Mouse (Mus musculus): Measurements from ENCODE around the gene B3gnt9. TPM values are rescaled to one million over a fixed set of nuclear protein-coding genes. Genes with fewer than 3 reads are reported as not detected.

Gene B3gnt9
- total and polyA plus RNA-seq, 3 experiments, result 2.7 to 4.7 TPM; not detected in 1

GRCm38 (mm10) chr8:105303396-105303795, 48.4 kb upstream of the B3gnt9 start:
- Histone ChIP-seq H3K27me3 (ENCODE audit: control insufficient read depth in 1 of 2, insufficient read depth in 2 of 2, low read length in 2 of 2) (no peaks in the 10 kb centered on the region), H3K4me1 (ENCODE audit: control insufficient read depth in 1 of 2, insufficient read depth in 2 of 2, low read length in 2 of 2) (peaks cover 9 to 39% of the 10 kb centered on the region in 2 experiments), H3K27ac (ENCODE audit: control insufficient read depth, low read depth, low read length) (no peak overlapping the region), H3K4me3 (ENCODE audit: control insufficient read depth in 1 of 2, insufficient read depth in 1 of 2, low read depth in 2 of 2, low read length in 2 of 2) (no peak overlapping the region), H3K79me2 (ENCODE audit: control insufficient read depth, insufficient read depth, low read length, poor library complexity) (peaks cover 24% of the 10 kb centered on the region), H3K36me3 (ENCODE audit: control insufficient read depth in 1 of 2, insufficient read depth in 2 of 2, low read length in 2 of 2) (peaks cover 18 to 47% of the 10 kb centered on the region in 2 experiments), H3K9ac (ENCODE audit: control insufficient read depth, low read depth, low read length, poor library complexity, severe bottlenecking) (no peak overlapping the region), H3K9me3 (replicated peaks; ENCODE audit: insufficient read depth, low read length) (no peaks in the 10 kb centered on the region)
- no peak for DNase-seq (ENCODE audit: low read depth, low spot score)
- no peak for TF ChIP-seq ZMIZ1 (IDR thresholded peaks at IDR 0.05; ENCODE audit: low read depth, low read length)
- no peak for TF ChIP-seq MAZ (IDR thresholded peaks at IDR 0.05; ENCODE audit: low read depth, low read length)
- TF ChIP-seq MYB (IDR thresholded peaks at IDR 0.05; ENCODE audit: low read depth, low read length), result no peak
- TF ChIP-seq NELFE (IDR thresholded peaks at IDR 0.05; ENCODE audit: low read depth, low read length), result no peak
- TF ChIP-seq E2F4 (IDR thresholded peaks at IDR 0.05; ENCODE audit: borderline replicate concordance, low read depth, low read length), result no peak
- TF ChIP-seq POLR2AphosphoS2 (IDR thresholded peaks at IDR 0.05; ENCODE audit: low read length), result no peak
- TF ChIP-seq TAL1 (IDR thresholded peaks at IDR 0.05; ENCODE audit: low read length), result no peak
- TF ChIP-seq RAD21 (IDR thresholded peaks at IDR 0.05; ENCODE audit: low read depth, low read length), result no peak
- TF ChIP-seq CHD2 (IDR thresholded peaks at IDR 0.05; ENCODE audit: low read length), result no peak
- TF ChIP-seq BHLHE40 (IDR thresholded peaks at IDR 0.05; ENCODE audit: borderline replicate concordance, low read depth, low read length), result no peak
- TF ChIP-seq TCF12 (IDR thresholded peaks at IDR 0.05; ENCODE audit: low read depth, low read length), result no peak
- no peak for TF ChIP-seq SMC3 (IDR thresholded peaks at IDR 0.05; ENCODE audit: low read depth, low read length)
- no peak for TF ChIP-seq SIN3A (IDR thresholded peaks at IDR 0.05; ENCODE audit: low read length)
- no peak for TF ChIP-seq ELF1 (IDR thresholded peaks at IDR 0.05; ENCODE audit: low read depth, low read length)
- no peak for TF ChIP-seq CHD1 (IDR thresholded peaks at IDR 0.05; ENCODE audit: low read depth, low read length)
- TF ChIP-seq POLR2AphosphoS5 (IDR thresholded peaks at IDR 0.05; ENCODE audit: borderline replicate concordance, low read depth, low read length), result no peak
- TF ChIP-seq UBTF (IDR thresholded peaks at IDR 0.05; ENCODE audit: borderline replicate concordance, insufficient read depth, low read depth, low read length), result no peak
- no peak for TF ChIP-seq MAX (IDR thresholded peaks at IDR 0.05; ENCODE audit: low read length)

GRCm38 (mm10) chr8:105299962-105300361, 45.0 kb upstream of the B3gnt9 start:
- H3K27me3 ChIP-seq (ENCODE audit: control insufficient read depth in 1 of 2, insufficient read depth in 2 of 2, low read length in 2 of 2), result no peaks in the 10 kb centered on the region
- peaks cover 18 to 48% of the 10 kb centered on the region in 2 experiments for H3K36me3 ChIP-seq (ENCODE audit: control insufficient read depth in 1 of 2, insufficient read depth in 2 of 2, low read length in 2 of 2)
- H3K4me3 ChIP-seq (ENCODE audit: control insufficient read depth in 1 of 2, insufficient read depth in 1 of 2, low read depth in 2 of 2, low read length in 2 of 2), result peak overlapping the region; percentile 0 to 12; a peak in 1 of 4 replicates
- H3K9ac ChIP-seq (ENCODE audit: control insufficient read depth, low read depth, low read length, poor library complexity, severe bottlenecking), result peak overlapping the region; percentile 16
- peak overlapping the region; percentile 51 for H3K27ac ChIP-seq (ENCODE audit: control insufficient read depth, low read depth, low read length)
- peaks cover 34% of the 10 kb centered on the region for H3K79me2 ChIP-seq (ENCODE audit: control insufficient read depth, insufficient read depth, low read length, poor library complexity)
- DNase-seq (ENCODE audit: low read depth, low spot score), result peak; percentile 56
- H3K9me3 ChIP-seq (replicated peaks; ENCODE audit: insufficient read depth, low read length), result no peaks in the 10 kb centered on the region
- H3K4me1 ChIP-seq (ENCODE audit: control insufficient read depth in 1 of 2, insufficient read depth in 2 of 2, low read length in 2 of 2), result peaks cover 11 to 46% of the 10 kb centered on the region in 2 experiments
- peak; percentile 42 for TF ChIP-seq TAL1 (IDR thresholded peaks at IDR 0.05; ENCODE audit: low read length)
- peak; percentile 66 for TF ChIP-seq GATA1 (IDR thresholded peaks at IDR 0.05; ENCODE audit: low read depth, low read length)
- TF ChIP-seq SIN3A (IDR thresholded peaks at IDR 0.05; ENCODE audit: low read length), result no peak; the same call in 1 of the 2 replicates
- no peak for TF ChIP-seq JUND (IDR thresholded peaks at IDR 0.05; ENCODE audit: low read depth, low read length)
- no peak for TF ChIP-seq HCFC1 (IDR thresholded peaks at IDR 0.05; ENCODE audit: low read depth, low read length)
- 0 out of 2 replicates have a peak, but pooled peaks have one; percentile 8 for TF ChIP-seq CHD1 (IDR thresholded peaks at IDR 0.05; ENCODE audit: low read depth, low read length)
- no peak for TF ChIP-seq POLR2AphosphoS5 (IDR thresholded peaks at IDR 0.05; ENCODE audit: borderline replicate concordance, low read depth, low read length)
- TF ChIP-seq ZC3H11A (IDR thresholded peaks at IDR 0.05; ENCODE audit: low read depth, low read length), result no peak
- no peak for TF ChIP-seq MYC (IDR thresholded peaks at IDR 0.05; ENCODE audit: low read depth, low read length)
- no peak for TF ChIP-seq KAT2A (conservative IDR thresholded peaks at IDR 0.05; ENCODE audit: low read depth, low read length)
- no peak for TF ChIP-seq UBTF (IDR thresholded peaks at IDR 0.05; ENCODE audit: borderline replicate concordance, insufficient read depth, low read depth, low read length)
- no peak for TF ChIP-seq ELF1 (IDR thresholded peaks at IDR 0.05; ENCODE audit: low read depth, low read length)
- no peak for TF ChIP-seq TBP (IDR thresholded peaks at IDR 0.05; ENCODE audit: low read depth, low read length)
- peak; percentile 55 to 77 for TF ChIP-seq EP300 (IDR thresholded peaks at IDR 0.05; ENCODE audit: low read depth in 1 of 2, low read length in 2 of 2)
- TF ChIP-seq TCF12 (IDR thresholded peaks at IDR 0.05; ENCODE audit: low read depth, low read length), result peak; percentile 74; the same call in 1 of the 2 replicates
- TF ChIP-seq ETS1 (IDR thresholded peaks at IDR 0.05; ENCODE audit: low read depth, low read length), result peak; percentile 15; the same call in 1 of the 2 replicates
- TF ChIP-seq E2F4 (IDR thresholded peaks at IDR 0.05; ENCODE audit: borderline replicate concordance, low read depth, low read length), result no peak
- no peak for TF ChIP-seq CTCF (IDR thresholded peaks at IDR 0.05 in 2 of 3, conservative IDR thresholded peaks at IDR 0.05 in 1 of 3; ENCODE audit: control insufficient read depth in 1 of 3, insufficient read depth in 1 of 3, low read depth in 2 of 3, low read length in 3 of 3, poor library complexity in 1 of 3, severe bottlenecking in 1 of 3)
- no peak for TF ChIP-seq RAD21 (IDR thresholded peaks at IDR 0.05; ENCODE audit: low read depth, low read length)
- no peak for TF ChIP-seq NRF1 (IDR thresholded peaks at IDR 0.05; ENCODE audit: insufficient read depth, low read depth, low read length, poor library complexity, severe bottlenecking)
- TF ChIP-seq MAFK (IDR thresholded peaks at IDR 0.05; ENCODE audit: borderline replicate concordance, low read depth, low read length), result no peak
- TF ChIP-seq NELFE (IDR thresholded peaks at IDR 0.05; ENCODE audit: low read depth, low read length), result no peak

Measured in MEL (cell line).